Mouse (Mus musculus) kidney, adult 8-10 months (tissue): Measurements from ENCODE around the gene Selenbp1.
"Not testable (repeated sequence)": the region's sequence is repeated elsewhere in the genome, so short reads cannot be mapped to it uniquely, and the experiment has no call there.

ENCODE experiments used
- DNase-seq, 2 experiments: peaks; one replicate each; pipeline ENCODE4 v3.0.0; 2022

Gene Selenbp1

GRCm38 (mm10) chr3:94933604-94934003 is 748 bp downstream of the Selenbp1 start:
- not testable (repeated sequence) for DNase-seq

GRCm38 (mm10) chr3:94934564-94934963 is 1.7 kb downstream of the Selenbp1 start:
- DNase-seq, result not testable (repeated sequence)

- DNase-seq, result peak; percentile 61 to 75
Observed at GRCm38 (mm10) chr3:94935332-94935731, 2.5 kb downstream of the Selenbp1 start.

GRCm38 (mm10) chr3:94936147-94936546 is 3.3 kb downstream of the Selenbp1 start:
- not testable (repeated sequence) for DNase-seq

GRCm38 (mm10) chr3:94937194-94937593 is 4.3 kb downstream of the Selenbp1 start:
- not testable (repeated sequence) for DNase-seq

GRCm38 (mm10) chr3:94940033-94940432 is 7.2 kb downstream of the Selenbp1 start:
- DNase-seq, result peak; percentile 58 to 59

GRCm38 (mm10) chr3:94942211-94942967 is 9.5 kb downstream of the Selenbp1 start:
- DNase-seq, result not testable (repeated sequence)

- not testable (repeated sequence) for DNase-seq
Observed at GRCm38 (mm10) chr3:94943706-94944105, 10.8 kb downstream of the Selenbp1 start.

GRCm38 (mm10) chr3:94948066-94948614 is 15.3 kb downstream of the Selenbp1 start:
- no peak for DNase-seq

GRCm38 (mm10) chr3:94949645-94950044 is 16.8 kb downstream of the Selenbp1 start:
- peak; percentile 82 to 83 for DNase-seq

GRCm38 (mm10) chr3:94952806-94953205 is 19.9 kb downstream of the Selenbp1 start:
- DNase-seq, result peak in 1 of 2 experiments; percentile 63

- DNase-seq, result no peak
Observed at GRCm38 (mm10) chr3:94953384-94953763, 20.5 kb downstream of the Selenbp1 start.

- DNase-seq, result peak; percentile 96 to 98
Observed at GRCm38 (mm10) chr3:94953764-94954616, 21.1 kb downstream of the Selenbp1 start, which contains the start of gene Rfx5. TSS of gene Rfx5 (plus strand) at chr3:94954075.

GRCm38 (mm10) chr3:94958295-94958694 is 25.4 kb downstream of the Selenbp1 start:
- DNase-seq, result no peak

- DNase-seq, result no peak
Observed at GRCm38 (mm10) chr3:94959871-94960270, 27.0 kb downstream of the Selenbp1 start.

- no peak for DNase-seq
Observed at GRCm38 (mm10) chr3:94960322-94960721, 27.5 kb downstream of the Selenbp1 start.

GRCm38 (mm10) chr3:94964989-94965388 is 32.1 kb downstream of the Selenbp1 start:
- DNase-seq, result no peak

- DNase-seq, result no peak
Observed at GRCm38 (mm10) chr3:94965878-94966277, 33.0 kb downstream of the Selenbp1 start.

GRCm38 (mm10) chr3:94972552-94972951 is 39.7 kb downstream of the Selenbp1 start:
- DNase-seq, result no peak

GRCm38 (mm10) chr3:94973620-94974019 is 40.8 kb downstream of the Selenbp1 start:
- no peak for DNase-seq

- no peak for DNase-seq
Observed at GRCm38 (mm10) chr3:94974026-94974527, 41.2 kb downstream of the Selenbp1 start.

GRCm38 (mm10) chr3:94974528-94975422 is 41.9 kb downstream of the Selenbp1 start, which contains the start of gene Pi4kb:
TSS of gene Pi4kb (plus strand) at chr3:94974731.
- DNase-seq, result peak; percentile 83 to 89
